Mouse (Mus musculus) hindbrain, postnatal 0 days (tissue): ENCODE measurements around the gene Ggnbp2. TPM values are rescaled to one million over a fixed set of nuclear protein-coding genes. Genes with fewer than 3 reads are reported as not detected.

Experiments
- ATAC-seq: fragments of 200-750 bp; cut with Nextera tagmentation; 2 replicates; pipeline ENCODE4 v1.8.0; 2017; ENCODE audit warnings: mild to moderate bottlenecking, moderate TSS enrichment, moderate library complexity
- DNase-seq: peaks from one replicate; pipeline ENCODE4 v3.0.0-alpha.2; 2015; ENCODE audit warnings: low spot score
- H3K27ac ChIP-seq: fragments of 300-500 bp; sonication (generic); 2 replicates; pipeline ENCODE4 v1.5.1; 2014; ENCODE audit warnings: mild to moderate bottlenecking
- H3K27me3 ChIP-seq: fragments of 300-500 bp; sonication (generic); 2 replicates; pipeline ENCODE4 v1.6.1; 2014; ENCODE audit warnings: low read length, mixed read lengths; ENCODE audit not compliant: insufficient read depth
- H3K36me3 ChIP-seq: fragments of 300-500 bp; sonication (generic); 2 replicates; pipeline ENCODE4 v1.6.1; 2014; ENCODE audit warnings: low read length, mixed read lengths; ENCODE audit not compliant: insufficient read depth
- H3K4me1 ChIP-seq: fragments of 300-500 bp; sonication (generic); 2 replicates; pipeline ENCODE4 v1.6.1; 2014; ENCODE audit warnings: antibody characterized with exemption, low read length, mixed read lengths; ENCODE audit not compliant: insufficient read depth
- H3K4me2 ChIP-seq: fragments of 300-500 bp; sonication (generic); 2 replicates; pipeline ENCODE4 v1.6.1; 2014; ENCODE audit warnings: low read depth, mild to moderate bottlenecking, low read length, moderate library complexity, mixed read lengths
- H3K4me3 ChIP-seq: fragments of 300-500 bp; sonication (generic); 2 replicates; pipeline ENCODE4 v1.5.1; 2014; ENCODE audit warnings: low read length
- H3K9ac ChIP-seq: fragments of 300-500 bp; sonication (generic); replicated peaks from 2 replicates; pipeline ENCODE4 v1.6.1; 2014; ENCODE audit warnings: mild to moderate bottlenecking, low read length, moderate library complexity, mixed read lengths
- H3K9me3 ChIP-seq: fragments of 300-500 bp; sonication (generic); 2 replicates; pipeline ENCODE4 v1.6.1; 2016; ENCODE audit warnings: low read length, mixed read lengths
- CTCF ChIP-seq: IDR thresholded peaks from 2 replicates; pipeline ENCODE4 v1.5.1; 2016; ENCODE audit warnings: antibody characterized with exemption, control low read depth, low read depth
- WGBS: fragments of 180-500 bp; shearing (Covaris S2); extraction: QIAGEN DNeasy Blood & Tissue Kit; methylation state at CpG from one replicate; pipeline ENCODE4 v1.1.7; 2014; 5-methylcytosine and 5-hydroxymethylcytosine counted together
- polyA plus RNA-seq: library from polyadenylated mRNA; unstranded; fragments of >200 nt; fragmentation: Nextera tagmentation; extraction: Ambion mirVana; gene quantifications from 2 replicates; pipeline ENCODE4 v1.2.1, GENCODE M21; 2015
- total RNA-seq: library from RNA; depleted of rRNA; stranded (reverse); fragments of >200 nt; gene quantifications from 2 replicates; pipeline ENCODE4 v1.2.3, GENCODE M21; 2014

Ggnbp2 gene
- total and polyA plus RNA-seq, 2 experiments from 2014 or later = 41.6 to 63.5 TPM

GRCm38 (mm10) chr11:84818085-84818960 lies 52.3 kb downstream of the Ggnbp2 start:
- Histone ChIP-seq H3K4me3 (peak overlapping the region; percentile 75), H3K4me2 (peak overlapping the region; percentile 95), H3K4me1 (no peaks in the 10 kb centered on the region), H3K27me3 (no peaks in the 10 kb centered on the region), H3K36me3 (no peaks in the 10 kb centered on the region), H3K9me3 (no peaks in the 10 kb centered on the region), H3K9ac (peak overlapping the region; percentile 81), H3K27ac (peak overlapping the region; percentile 85)
- TF ChIP-seq CTCF = peak; percentile 85
- DNase-seq = peak; percentile 86
- ATAC-seq = peak; percentile 61
- WGBS = under 1% methylated on average over 39 of the region's 39 CpGs

- ATAC-seq = no peak
- WGBS = 80% methylated on average over 6 of the region's 6 CpGs
- Histone ChIP-seq H3K4me1 (no peaks in the 10 kb centered on the region), H3K4me2 (no peak overlapping the region), H3K36me3 (no peaks in the 10 kb centered on the region), H3K4me3 (no peak overlapping the region), H3K9me3 (no peaks in the 10 kb centered on the region), H3K27ac (no peak overlapping the region), H3K9ac (no peak overlapping the region), H3K27me3 (no peaks in the 10 kb centered on the region)
- TF ChIP-seq CTCF = peak; percentile 48
- no peak for DNase-seq
These were observed 53.3 kb downstream of the Ggnbp2 start for GRCm38 (mm10) chr11:84817362-84817761.

GRCm38 (mm10) chr11:84813724-84814510 lies 56.7 kb downstream of the Ggnbp2 start:
- Histone ChIP-seq H3K36me3 (no peaks in the 10 kb centered on the region), H3K27ac (no peak overlapping the region), H3K9ac (no peak overlapping the region), H3K4me3 (no peak overlapping the region), H3K4me1 (no peaks in the 10 kb centered on the region), H3K9me3 (no peaks in the 10 kb centered on the region), H3K27me3 (no peaks in the 10 kb centered on the region), H3K4me2 (no peak overlapping the region)
- peak; percentile 99 for TF ChIP-seq CTCF
- DNase-seq (peak; percentile 91), ATAC-seq (peak; percentile 59)
- 57% methylated on average over 13 of the region's 13 CpGs for WGBS

- 91% methylated on average over 4 of the region's 4 CpGs for WGBS
These were observed 66.2 kb downstream of the Ggnbp2 start for GRCm38 (mm10) chr11:84804373-84804772.

GRCm38 (mm10) chr11:84797627-84798353 lies 72.8 kb downstream of the Ggnbp2 start:
- Histone ChIP-seq H3K36me3 (no peaks in the 10 kb centered on the region), H3K4me1 (0 out of 2 replicates have a peak, but pooled peaks cover 4% of the 10 kb centered on the region), H3K4me3 (no peak overlapping the region), H3K9ac (no peak overlapping the region), H3K9me3 (no peaks in the 10 kb centered on the region), H3K27me3 (no peaks in the 10 kb centered on the region), H3K4me2 (no peak overlapping the region), H3K27ac (no peak overlapping the region)
- 18% methylated on average over 21 of the region's 21 CpGs for WGBS
- ATAC-seq (peak; percentile 52; the same call in 1 of the 2 replicates), DNase-seq (peak; percentile 92)
- TF ChIP-seq CTCF = peak; percentile 98

More at GRCm38 (mm10) chr11:84804373-84804772, 66.2 kb downstream of the Ggnbp2 start:
- no peak for TF ChIP-seq CTCF
- Histone ChIP-seq H3K36me3 (no peaks in the 10 kb centered on the region), H3K9ac (no peak overlapping the region), H3K27ac (no peak overlapping the region), H3K4me2 (no peak overlapping the region), H3K4me3 (no peak overlapping the region), H3K27me3 (no peaks in the 10 kb centered on the region), H3K4me1 (no peaks in the 10 kb centered on the region), H3K9me3 (no peaks in the 10 kb centered on the region)
- DNase-seq (no peak), ATAC-seq (no peak)

- Histone ChIP-seq H3K4me3 (no peak overlapping the region), H3K4me1 (0 out of 2 replicates have a peak, but pooled peaks cover 4% of the 10 kb centered on the region), H3K36me3 (no peaks in the 10 kb centered on the region), H3K27me3 (no peaks in the 10 kb centered on the region), H3K9me3 (no peaks in the 10 kb centered on the region), H3K27ac (no peak overlapping the region), H3K4me2 (no peak overlapping the region), H3K9ac (no peak overlapping the region)
- ATAC-seq (no peak), DNase-seq (peak; percentile 42)
- no peak for TF ChIP-seq CTCF
- WGBS = 27% methylated on average over 10 of the region's 10 CpGs
These were observed 73.6 kb downstream of the Ggnbp2 start for GRCm38 (mm10) chr11:84797026-84797425.
